Mouse (Mus musculus): ENCODE results near the gene Wdr1. TPM values are rescaled to one million over a fixed set of nuclear protein-coding genes. Genes with fewer than 3 reads are reported as not detected.
"Not testable (repeated sequence)": the region's sequence is repeated elsewhere in the genome, so short reads cannot be mapped to it uniquely, and the experiment has no call there.

Gene Wdr1
- polyA plus RNA-seq, 1 experiment from 2014 or later = 153 TPM

DNA sequence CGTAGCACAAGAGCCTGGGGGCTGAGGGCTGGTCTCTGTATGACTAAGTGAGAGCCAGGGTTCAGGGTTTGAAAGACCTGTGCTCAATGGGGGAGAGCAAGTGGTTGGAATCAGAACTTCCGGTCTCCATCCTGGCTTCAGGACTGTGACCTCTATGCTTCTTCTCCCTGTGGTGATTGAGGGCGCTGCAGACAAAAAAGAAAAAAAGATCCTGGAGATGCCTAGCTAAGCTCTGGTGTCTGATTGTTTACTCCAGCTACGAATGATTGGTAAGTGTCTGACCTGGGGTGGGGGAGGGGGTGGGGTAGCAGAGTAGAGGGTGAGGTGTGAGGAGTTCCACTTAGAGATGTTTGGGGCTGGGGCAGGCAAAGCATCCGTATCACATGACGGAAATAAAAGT, 75.0 kb downstream of the Wdr1 start:
- no peak overlapping the region for H3K4me3 ChIP-seq (replicated peaks)
- no peaks in the 10 kb centered on the region for H3K36me3 ChIP-seq (replicated peaks)
- H3K4me2 ChIP-seq = no peak overlapping the region
- no peaks in the 10 kb centered on the region for H3K4me1 ChIP-seq
- no peak overlapping the region for H3K27ac ChIP-seq
- H3K27me3 ChIP-seq = no peaks in the 10 kb centered on the region
- no peaks in the 10 kb centered on the region for H3K9me3 ChIP-seq
- WGBS = 62% methylated on average over 6 of the region's 6 CpGs
- H3K9ac ChIP-seq = no peak overlapping the region
- ATAC-seq (ENCODE audit: low FRiP score) = no peak

DNA sequence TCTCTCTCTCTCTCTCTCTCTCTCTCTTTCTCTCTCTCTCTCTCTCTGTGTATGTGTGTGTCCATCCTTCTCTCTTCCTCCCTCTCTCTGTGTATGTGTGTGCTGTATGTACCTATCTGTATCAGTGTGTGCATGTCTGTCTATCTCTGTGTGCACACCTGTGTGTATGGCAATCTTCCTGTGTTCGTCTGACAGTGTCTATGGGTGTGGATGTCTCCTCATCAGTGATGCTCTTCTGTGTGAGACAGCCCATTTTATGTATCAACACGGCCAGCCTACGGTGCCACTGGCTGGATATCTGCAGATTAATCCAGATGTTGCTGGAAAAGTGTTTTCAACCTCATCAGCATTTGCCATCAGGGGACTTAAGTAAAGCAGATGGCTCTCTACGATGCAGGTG, 75.8 kb downstream of the Wdr1 start:
- Histone ChIP-seq H3K9ac (no peak overlapping the region), H3K4me3 (replicated peaks) (no peak overlapping the region), H3K27me3 (no peaks in the 10 kb centered on the region; the same call in 1 of the 2 replicates), H3K4me2 (no peak overlapping the region), H3K9me3 (no peaks in the 10 kb centered on the region), H3K27ac (no peak overlapping the region), H3K36me3 (replicated peaks) (no peaks in the 10 kb centered on the region), H3K4me1 (no peaks in the 10 kb centered on the region)
- 80% methylated on average over 4 of the region's 4 CpGs for WGBS
- no peak for ATAC-seq (ENCODE audit: low FRiP score)

DNA sequence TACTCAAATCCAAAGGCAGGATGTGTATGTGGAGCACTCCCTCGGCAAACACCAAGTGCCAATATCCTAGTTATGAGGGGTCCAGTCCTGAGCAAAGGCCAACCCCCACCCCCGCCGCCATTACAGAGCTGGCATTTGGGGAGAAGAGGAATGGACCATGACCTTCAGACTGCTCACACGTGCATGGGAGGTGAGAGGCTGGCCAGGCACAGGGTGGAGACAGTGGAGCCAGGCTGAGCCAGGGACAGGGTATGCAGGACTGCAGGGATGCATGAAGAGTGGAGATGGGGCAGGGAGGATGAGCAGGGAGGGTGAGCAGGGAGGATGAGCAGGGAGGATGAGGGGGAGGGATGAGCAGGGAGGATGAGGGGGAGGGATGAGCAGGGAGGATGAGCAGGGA, 77.1 kb downstream of the Wdr1 start:
- no peaks in the 10 kb centered on the region; the same call in 1 of the 2 replicates for H3K27me3 ChIP-seq
- WGBS = 76% methylated on average over 4 of the region's 4 CpGs
- H3K36me3 ChIP-seq (replicated peaks) = no peaks in the 10 kb centered on the region
- no peak overlapping the region for H3K4me3 ChIP-seq (replicated peaks)
- H3K4me2 ChIP-seq = no peak overlapping the region
- ATAC-seq (ENCODE audit: low FRiP score) = no peak
- no peaks in the 10 kb centered on the region for H3K4me1 ChIP-seq
- H3K27ac ChIP-seq = no peak overlapping the region
- no peaks in the 10 kb centered on the region for H3K9me3 ChIP-seq
- H3K9ac ChIP-seq = no peak overlapping the region

DNA sequence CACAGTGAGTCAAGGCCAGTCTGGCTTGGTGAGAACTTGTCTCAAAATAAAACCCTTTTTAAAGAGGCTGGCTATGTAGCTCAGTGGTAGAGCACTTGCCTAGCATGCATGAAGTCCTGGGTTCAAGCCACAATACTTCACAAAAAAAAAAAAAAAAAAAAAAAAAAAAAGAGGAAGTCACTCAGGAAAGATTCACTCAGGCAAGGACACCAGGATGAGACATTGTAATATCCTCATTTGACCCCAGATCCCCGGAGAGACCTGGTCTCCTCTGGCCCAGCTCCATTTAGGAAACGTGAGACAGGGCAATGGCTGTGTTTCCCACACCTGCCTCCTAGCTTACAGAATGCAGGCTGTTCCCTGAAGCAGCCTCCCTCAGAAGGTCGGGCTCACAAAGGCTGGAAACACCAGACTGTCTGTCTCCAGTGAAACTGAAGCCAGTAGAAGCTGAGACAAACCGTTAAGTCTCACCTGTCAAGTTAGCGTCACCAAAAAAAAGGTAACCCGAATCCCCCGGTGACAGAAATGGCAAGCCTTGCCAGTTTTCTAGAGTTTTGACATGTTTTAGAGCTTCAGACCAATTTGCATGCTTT, 79.4 kb downstream of the Wdr1 start:
- Histone ChIP-seq H3K4me1 (peaks cover 13% of the 10 kb centered on the region), H3K36me3 (replicated peaks) (no peaks in the 10 kb centered on the region), H3K9ac (no peak overlapping the region), H3K9me3 (no peaks in the 10 kb centered on the region), H3K27ac (no peak overlapping the region), H3K4me2 (no peak overlapping the region), H3K4me3 (replicated peaks) (no peak overlapping the region), H3K27me3 (no peaks in the 10 kb centered on the region; the same call in 1 of the 2 replicates)
- 75% methylated on average over 7 of the region's 7 CpGs for WGBS
- no peak for ATAC-seq (ENCODE audit: low FRiP score)

DNA sequence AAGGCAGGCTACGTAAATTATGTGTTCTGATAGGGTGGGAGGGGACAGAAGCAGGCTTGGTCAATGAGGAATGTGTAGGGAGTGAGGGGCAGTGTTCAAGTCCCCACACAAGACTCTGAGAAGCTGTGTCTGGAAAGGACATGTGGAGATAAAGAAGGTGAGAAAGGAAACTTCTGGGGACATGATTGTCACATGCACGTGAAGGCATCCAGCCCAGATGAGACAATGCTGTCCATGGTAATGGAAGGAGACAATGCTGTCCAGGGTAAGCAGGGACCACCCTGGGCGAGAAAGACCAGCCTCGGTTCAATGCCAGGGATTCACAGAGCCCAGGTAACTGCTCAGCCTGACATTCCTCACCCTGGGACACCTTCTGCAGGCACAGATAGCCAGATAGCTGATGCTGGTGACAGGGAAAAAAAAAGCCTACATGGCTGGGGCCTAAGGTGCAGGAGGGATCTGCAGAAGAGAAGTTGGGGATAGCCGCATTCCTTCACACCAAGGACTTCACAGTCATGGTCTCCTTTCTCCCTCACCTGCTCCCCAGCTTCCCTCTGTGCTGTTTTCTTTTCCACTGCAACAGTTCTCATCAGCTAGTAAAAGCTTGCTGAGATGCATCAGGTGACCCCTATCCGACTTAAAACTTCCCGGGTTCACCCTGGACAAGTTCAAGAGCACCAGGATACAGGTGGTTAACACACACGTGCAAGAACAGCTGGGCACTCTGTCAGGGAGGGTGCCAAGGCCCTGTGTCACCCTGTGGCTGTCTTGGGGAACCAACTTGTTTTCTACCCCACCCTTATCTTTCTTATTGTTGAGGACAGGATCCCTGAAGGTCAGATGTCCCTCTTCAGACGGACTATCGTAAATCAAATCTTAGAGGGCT, 82.0 kb downstream of the Wdr1 start:
- Histone ChIP-seq H3K4me1 (peaks cover 13% of the 10 kb centered on the region), H3K4me2 (0 out of 2 replicates have a peak overlapping the region, but pooled peaks have one; percentile 33), H3K4me3 (replicated peaks) (no peak overlapping the region), H3K9ac (no peak overlapping the region), H3K36me3 (replicated peaks) (no peaks in the 10 kb centered on the region), H3K27me3 (no peaks in the 10 kb centered on the region; the same call in 1 of the 2 replicates), H3K9me3 (no peaks in the 10 kb centered on the region), H3K27ac (no peak overlapping the region)
- WGBS = 82% methylated on average over 10 of the region's 10 CpGs
- no peak for ATAC-seq (ENCODE audit: low FRiP score)

DNA sequence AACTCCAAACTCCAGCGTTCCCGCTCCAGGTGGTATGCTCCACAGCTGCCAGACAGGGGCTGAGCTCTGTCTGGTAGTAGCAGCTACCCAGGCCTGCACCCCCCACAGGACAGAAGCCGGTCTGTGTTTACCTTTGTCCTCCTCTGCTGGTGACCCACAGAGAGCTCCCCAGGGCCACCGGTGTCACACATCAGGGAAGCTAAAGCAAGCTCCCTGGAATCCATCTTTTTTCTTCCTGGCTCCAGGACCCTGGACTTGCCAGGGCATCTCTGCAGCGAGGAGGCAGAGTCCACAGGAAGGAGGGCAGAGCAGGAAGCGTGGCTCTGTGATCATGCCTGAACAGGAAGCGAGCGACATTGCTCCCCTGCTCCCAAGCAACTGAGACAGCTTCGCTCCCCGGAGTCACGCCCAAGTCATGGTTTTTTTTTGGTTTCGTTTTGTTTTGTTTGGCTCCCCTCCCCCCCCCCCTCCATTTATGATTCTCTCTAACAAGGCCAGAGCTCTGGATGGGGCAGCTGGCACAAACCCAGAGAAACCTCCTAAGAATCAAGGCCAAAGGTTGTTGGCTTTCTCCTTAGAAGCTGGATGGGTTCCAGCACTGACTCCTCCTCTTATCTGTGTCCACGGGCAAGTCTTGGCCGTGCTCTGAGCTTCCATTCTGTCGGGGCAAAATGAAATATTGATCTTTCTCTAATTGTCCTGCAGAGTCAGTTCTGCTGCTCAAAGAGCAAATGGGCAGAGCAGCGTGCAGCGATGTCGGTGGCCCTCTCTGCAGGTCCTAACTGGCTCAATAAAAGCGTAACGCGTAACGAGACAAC, 82.9 kb downstream of the Wdr1 start:
- no peak overlapping the region for H3K27ac ChIP-seq
- H3K4me2 ChIP-seq = peak overlapping the region; percentile 33
- H3K36me3 ChIP-seq (replicated peaks) = no peaks in the 10 kb centered on the region
- 0 out of 2 replicates have a peak overlapping the region, but pooled peaks have one; percentile 9 for H3K9ac ChIP-seq
- H3K4me3 ChIP-seq (replicated peaks) = 0 out of 2 replicates have a peak overlapping the region, but pooled peaks have one; percentile 2
- 28% methylated on average over 22 of the region's 22 CpGs for WGBS
- ATAC-seq (ENCODE audit: low FRiP score) = peak; percentile 44; the same call in 1 of the 2 replicates
- H3K27me3 ChIP-seq = no peaks in the 10 kb centered on the region; the same call in 1 of the 2 replicates
- peaks cover 13% of the 10 kb centered on the region for H3K4me1 ChIP-seq
- H3K9me3 ChIP-seq = no peaks in the 10 kb centered on the region

DNA sequence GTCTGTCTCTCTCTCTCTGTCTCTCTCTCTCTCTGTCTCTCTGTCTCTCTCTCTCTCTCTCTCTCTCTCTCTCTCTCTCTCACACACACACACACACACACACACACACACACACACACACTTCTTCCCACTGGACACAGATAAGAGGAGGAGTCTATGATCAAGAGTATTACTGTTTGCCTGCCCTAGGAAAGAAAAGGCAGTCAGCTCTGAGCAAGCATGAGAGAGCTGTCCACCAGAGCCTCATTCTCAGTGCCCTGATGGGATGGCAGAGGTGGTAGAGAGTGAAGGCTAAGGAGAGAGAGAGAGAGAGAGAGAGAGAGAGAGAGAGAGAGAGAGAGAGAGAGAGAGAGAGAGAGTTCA, 83.5 kb downstream of the Wdr1 start:
- H3K9me3 ChIP-seq; H3K27ac ChIP-seq; H3K9ac ChIP-seq; H3K36me3 ChIP-seq (replicated peaks); ATAC-seq (ENCODE audit: low FRiP score); H3K27me3 ChIP-seq: not testable (repeated sequence)
- Histone ChIP-seq H3K4me1 (peaks cover 13% of the 10 kb centered on the region), H3K4me3 (replicated peaks) (0 out of 2 replicates have a peak overlapping the region, but pooled peaks have one; percentile 2), H3K4me2 (peak overlapping the region; percentile 33)

DNA sequence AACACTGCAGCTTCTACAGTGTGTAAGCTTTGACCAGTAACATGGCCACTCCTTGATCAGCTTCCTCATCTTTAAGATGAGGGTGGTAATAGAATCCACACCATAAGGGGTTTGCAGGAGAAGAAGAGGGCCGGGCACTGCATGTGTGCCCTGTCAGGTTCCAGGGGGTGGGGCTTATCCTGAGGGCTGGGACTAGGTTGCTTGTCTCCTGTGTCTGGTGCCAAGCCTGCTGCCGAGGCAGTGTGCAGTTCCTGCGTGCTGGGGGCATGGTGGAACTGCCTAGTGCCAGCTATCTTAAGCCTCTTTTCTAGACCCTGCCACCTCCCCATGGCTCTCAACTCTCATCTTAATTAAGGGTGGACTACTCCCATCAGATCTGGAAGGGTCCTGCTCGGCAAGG, 84.0 kb downstream of the Wdr1 start:
- H3K27me3 ChIP-seq = no peaks in the 10 kb centered on the region; the same call in 1 of the 2 replicates
- WGBS = 34% methylated on average over 4 of the region's 4 CpGs
- H3K9me3 ChIP-seq = no peaks in the 10 kb centered on the region
- H3K9ac ChIP-seq = no peak overlapping the region
- no peak overlapping the region for H3K4me2 ChIP-seq
- H3K27ac ChIP-seq = no peak overlapping the region
- peaks cover 13% of the 10 kb centered on the region for H3K4me1 ChIP-seq
- H3K36me3 ChIP-seq (replicated peaks) = no peaks in the 10 kb centered on the region
- no peak overlapping the region for H3K4me3 ChIP-seq (replicated peaks)
- no peak for ATAC-seq (ENCODE audit: low FRiP score)

DNA sequence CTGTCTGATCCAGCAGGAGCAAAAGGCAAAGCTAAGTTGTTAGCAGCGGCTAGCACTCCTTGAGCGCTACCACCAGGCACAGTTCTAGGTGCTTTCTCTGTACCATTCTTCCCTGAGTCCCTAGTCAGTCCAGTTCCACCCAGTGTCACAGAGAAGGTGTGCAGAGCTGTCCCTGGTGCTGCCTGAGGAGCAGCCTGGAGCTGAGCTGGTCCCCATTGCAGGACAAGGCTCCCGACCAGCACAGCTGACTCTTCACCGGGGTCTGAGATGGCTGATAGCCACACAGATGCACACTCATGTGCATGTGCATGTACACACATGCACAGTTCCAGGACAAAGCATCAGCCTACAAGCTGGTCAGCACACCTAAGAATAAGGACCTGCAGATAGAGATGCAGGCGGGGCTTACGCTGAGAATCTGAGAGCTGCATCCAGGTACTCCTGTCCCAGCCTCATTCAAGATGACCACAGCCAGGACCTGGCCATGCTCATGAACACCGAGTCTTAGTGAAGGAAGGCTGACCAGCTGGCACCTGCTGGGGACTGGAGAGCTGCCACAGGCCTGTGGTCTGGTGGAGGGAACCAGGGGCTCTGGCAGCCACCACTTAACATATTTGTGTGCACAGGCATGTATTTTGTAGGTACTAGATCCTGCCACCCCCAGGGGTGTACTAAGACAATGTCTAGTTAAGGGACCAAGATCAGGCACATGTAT, 85.1 kb downstream of the Wdr1 start:
- no peaks in the 10 kb centered on the region for H3K36me3 ChIP-seq (replicated peaks)
- WGBS = 92% methylated on average over 7 of the region's 7 CpGs
- H3K4me1 ChIP-seq = peaks cover 13% of the 10 kb centered on the region
- H3K4me2 ChIP-seq = no peak overlapping the region
- no peaks in the 10 kb centered on the region for H3K9me3 ChIP-seq
- no peaks in the 10 kb centered on the region; the same call in 1 of the 2 replicates for H3K27me3 ChIP-seq
- H3K9ac ChIP-seq = no peak overlapping the region
- ATAC-seq (ENCODE audit: low FRiP score) = no peak
- no peak overlapping the region for H3K4me3 ChIP-seq (replicated peaks)
- H3K27ac ChIP-seq = no peak overlapping the region

DNA sequence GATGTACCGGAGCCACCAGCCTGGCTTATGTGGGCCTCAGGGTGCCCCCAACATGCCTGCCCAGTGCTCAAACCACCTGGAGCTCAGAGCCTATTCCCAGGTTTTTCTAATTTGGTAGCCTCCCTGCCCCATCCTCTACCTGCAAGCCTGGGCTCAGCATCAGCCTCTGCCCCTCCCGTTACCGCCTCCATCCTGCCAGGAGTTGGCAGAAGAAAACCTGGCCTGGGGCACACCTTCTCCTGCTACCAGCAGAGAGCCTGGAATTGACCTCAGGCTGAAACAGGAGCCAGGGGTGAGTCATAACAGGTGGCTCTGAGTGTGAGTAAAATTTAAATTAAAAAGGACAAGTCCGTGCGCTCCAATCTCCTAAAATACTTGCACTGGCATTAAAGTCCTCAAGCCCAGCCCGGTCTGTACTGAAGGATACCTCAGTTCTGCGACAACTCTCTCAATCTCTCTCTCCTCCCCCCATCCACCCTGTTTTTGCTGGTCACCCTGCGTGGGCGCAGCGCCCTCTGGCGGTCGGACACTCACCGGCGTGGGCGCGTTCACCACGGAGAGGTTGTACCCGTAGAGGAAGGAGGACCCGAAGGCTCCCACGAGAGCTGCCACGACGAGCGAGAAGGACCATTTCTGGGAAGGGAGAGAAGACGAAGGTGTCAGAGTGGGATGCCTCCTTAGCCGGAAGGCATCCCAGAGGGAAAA, 86.0 kb downstream of the Wdr1 start:
- peaks cover 13% of the 10 kb centered on the region for H3K4me1 ChIP-seq
- 89% methylated on average over 25 of the region's 25 CpGs for WGBS
- no peaks in the 10 kb centered on the region; the same call in 1 of the 2 replicates for H3K27me3 ChIP-seq
- no peaks in the 10 kb centered on the region for H3K36me3 ChIP-seq (replicated peaks)
- ATAC-seq (ENCODE audit: low FRiP score) = no peak
- H3K27ac ChIP-seq = no peak overlapping the region
- H3K4me3 ChIP-seq (replicated peaks) = no peak overlapping the region
- no peak overlapping the region for H3K4me2 ChIP-seq
- no peak overlapping the region for H3K9ac ChIP-seq
- no peaks in the 10 kb centered on the region for H3K9me3 ChIP-seq

Data from forebrain, embryonic 12.5 days (tissue).